Mouse (Mus musculus) midbrain, embryonic 13.5 days (tissue): Measurements from ENCODE around the gene Gm20721. TPM values are rescaled to one million over a fixed set of nuclear protein-coding genes. Genes with fewer than 3 reads are reported as not detected.

Experiments
- polyA plus RNA-seq: library from polyadenylated mRNA; unstranded; fragments of >200 nt; fragmentation: Nextera tagmentation; extraction: Ambion mirVana; gene quantifications from 2 replicates; pipeline ENCODE4 v1.2.1, GENCODE M21; 2015

The Gm20721 gene
- polyA plus RNA-seq, 1 experiment from 2014 or later, result 8.8 TPM

Other genes starting within 250 kb of the Gm20721 start
- gene Npepl1, start 236.4 kb downstream of the Gm20721 start, polyA plus RNA-seq, result 18.5 and 20.4 TPM in 2 replicates
- gene Gnas, start 62.4 kb downstream of the Gm20721 start, polyA plus RNA-seq, result 1,084 and 1,205 TPM in 2 replicates
- gene Nelfcd, start 69.1 kb upstream of the Gm20721 start, polyA plus RNA-seq, result 123 and 136 TPM in 2 replicates
- 66.1 and 74.5 TPM in 2 replicates for gene Ctsz, start 92.3 kb upstream of the Gm20721 start, polyA plus RNA-seq
- 0.98 and 1.5 TPM in 2 replicates for gene Tubb1, start 104.0 kb upstream of the Gm20721 start, polyA plus RNA-seq
- 768 and 784 TPM in 2 replicates for gene Atp5e, start 117.4 kb upstream of the Gm20721 start, polyA plus RNA-seq
- 108 and 115 TPM in 2 replicates for gene Prelid3b, start 126.4 kb upstream of the Gm20721 start, polyA plus RNA-seq